18 mouse cellular contexts compared by ENCODE assay signal in genomic region chr5:4868563-4869120, GRCm38 (mm10).
A peak's percentile ranks its signal among the peaks of the same experiment; 100 is the strongest.
DNase-seq lines count a peak whose midpoint lies in the region; ATAC-seq and TF ChIP-seq lines count a peak whose summit lies in the region.
"Had no signal": no experiment of that assay in that cellular context is flagged by ENCODE, and none has a peak within 500 bp of the region (broad histone marks: within the 10 kb centered on the region; RNA-seq: fewer than 3 reads in every experiment).

No protein-coding gene starts in this region.

- DNase-seq in hindbrain, embryonic 11.5 days (ENCODE audit: low spot score), result no peak
- DNase-seq in midbrain, embryonic 10.5 days (ENCODE audit: low spot score), result no peak
- no peak for DNase-seq in midbrain, postnatal 0 days (ENCODE audit: low spot score)
- DNase-seq in frontal cortex, postnatal 10 days (ENCODE audit: low spot score in 2 of 2), result no peak
- DNase-seq in layer of hippocampus, adult 8-10 months (ENCODE audit: low spot score in 2 of 2), result no peak
- DNase-seq: adrenal gland, postnatal 36 days; cerebellum, adult 9-11 months; gastrocnemius, postnatal 36 days; lung, postnatal 10 days; right cerebral cortex, postnatal 4 days; thymus, postnatal 4 days had no signal

- 23% methylated on average over 6 of the region's 6 CpGs for WGBS in hindbrain, embryonic 13.5 days
- WGBS in hindbrain, embryonic 11.5 days, result 27% methylated on average over 6 of the region's 6 CpGs
- 32% methylated on average over 6 of the region's 6 CpGs for WGBS in midbrain, embryonic 10.5 days
- 36% methylated on average over 6 of the region's 6 CpGs for WGBS in midbrain, postnatal 0 days
- WGBS in hindbrain, embryonic 16.5 days, result 27% methylated on average over 6 of the region's 6 CpGs
- 21% methylated on average over 6 of the region's 6 CpGs for WGBS in midbrain, embryonic 16.5 days

- H3K36me3 ChIP-seq in hindbrain, embryonic 13.5 days, result no peaks in the 10 kb centered on the region
- no peaks in the 10 kb centered on the region for H3K36me3 ChIP-seq in hindbrain, embryonic 11.5 days (ENCODE audit: control insufficient read depth, insufficient read depth, low read length)
- no peaks in the 10 kb centered on the region for H3K36me3 ChIP-seq in midbrain, embryonic 10.5 days
- H3K36me3 ChIP-seq in midbrain, postnatal 0 days (ENCODE audit: insufficient read depth, low read length), result no peaks in the 10 kb centered on the region
- H3K36me3 ChIP-seq in hindbrain, embryonic 16.5 days (ENCODE audit: control insufficient read depth, insufficient read depth, low read length), result no peaks in the 10 kb centered on the region
- no peaks in the 10 kb centered on the region for H3K36me3 ChIP-seq in midbrain, embryonic 16.5 days (ENCODE audit: control insufficient read depth, insufficient read depth, low read length)

- H3K9ac ChIP-seq in hindbrain, embryonic 13.5 days, result no peak overlapping the region
- no peak overlapping the region for H3K9ac ChIP-seq in hindbrain, embryonic 11.5 days (ENCODE audit: low read depth, low read length)
- no peak overlapping the region for H3K9ac ChIP-seq in midbrain, postnatal 0 days (replicated peaks; ENCODE audit: low read length, poor library complexity, severe bottlenecking)
- no peak overlapping the region for H3K9ac ChIP-seq in hindbrain, embryonic 16.5 days (ENCODE audit: low read depth, low read length)
- no peak overlapping the region for H3K9ac ChIP-seq in midbrain, embryonic 16.5 days (ENCODE audit: low read depth, low read length)
- H3K9ac ChIP-seq: liver, embryonic 14.5 days had no signal

- no peaks in the 10 kb centered on the region for H3K9me3 ChIP-seq in hindbrain, embryonic 13.5 days
- no peaks in the 10 kb centered on the region for H3K9me3 ChIP-seq in hindbrain, embryonic 11.5 days (ENCODE audit: control insufficient read depth, low read length)
- no peaks in the 10 kb centered on the region for H3K9me3 ChIP-seq in midbrain, embryonic 10.5 days (replicated peaks)
- no peaks in the 10 kb centered on the region for H3K9me3 ChIP-seq in midbrain, postnatal 0 days (ENCODE audit: low read length)
- no peaks in the 10 kb centered on the region for H3K9me3 ChIP-seq in hindbrain, embryonic 16.5 days (ENCODE audit: control insufficient read depth, low read length)
- no peaks in the 10 kb centered on the region for H3K9me3 ChIP-seq in midbrain, embryonic 16.5 days (replicated peaks; ENCODE audit: control insufficient read depth, low read length, poor library complexity, severe bottlenecking)

- no peak overlapping the region for H3K4me2 ChIP-seq in hindbrain, embryonic 13.5 days
- no peak overlapping the region for H3K4me2 ChIP-seq in hindbrain, embryonic 11.5 days (replicated peaks; ENCODE audit: low read depth, low read length)
- H3K4me2 ChIP-seq in midbrain, postnatal 0 days (ENCODE audit: low read depth, low read length, poor library complexity, severe bottlenecking), result no peak overlapping the region
- H3K4me2 ChIP-seq in hindbrain, embryonic 16.5 days (ENCODE audit: low read length), result no peak overlapping the region
- no peak overlapping the region for H3K4me2 ChIP-seq in midbrain, embryonic 16.5 days (ENCODE audit: low read length)

- no peak overlapping the region for H3K4me3 ChIP-seq in hindbrain, embryonic 13.5 days
- no peak overlapping the region for H3K4me3 ChIP-seq in hindbrain, embryonic 11.5 days (ENCODE audit: low read depth, low read length)
- H3K4me3 ChIP-seq in midbrain, embryonic 10.5 days, result no peak overlapping the region
- no peak overlapping the region for H3K4me3 ChIP-seq in midbrain, postnatal 0 days (ENCODE audit: low read depth, low read length)
- H3K4me3 ChIP-seq in hindbrain, embryonic 16.5 days (ENCODE audit: low read length), result no peak overlapping the region
- H3K4me3 ChIP-seq in midbrain, embryonic 16.5 days (ENCODE audit: low read depth, low read length), result no peak overlapping the region
- H3K4me3 ChIP-seq: erythroblast, embryonic 14.5 days; left cerebral cortex, adult 2 months had no signal

- no peak for TF ChIP-seq CTCF in midbrain, postnatal 0 days (IDR thresholded peaks at IDR 0.05)

- peak overlapping the region; percentile 23; the same call in 1 of the 2 replicates for H3K27ac ChIP-seq in hindbrain, embryonic 13.5 days
- H3K27ac ChIP-seq in hindbrain, embryonic 11.5 days (ENCODE audit: low read depth, low read length), result no peak overlapping the region
- peak overlapping the region; percentile 76 for H3K27ac ChIP-seq in midbrain, embryonic 10.5 days (replicated peaks)
- H3K27ac ChIP-seq in midbrain, postnatal 0 days (ENCODE audit: low read depth, low read length), result no peak overlapping the region
- H3K27ac ChIP-seq in hindbrain, embryonic 16.5 days (ENCODE audit: low read depth, low read length), result no peak overlapping the region
- peak overlapping the region; percentile 61 for H3K27ac ChIP-seq in midbrain, embryonic 16.5 days (ENCODE audit: low read length)
- H3K27ac ChIP-seq: left cerebral cortex, adult 2 months; liver, embryonic 14.5 days had no signal

- peaks cover 35% of the 10 kb centered on the region for H3K27me3 ChIP-seq in hindbrain, embryonic 13.5 days
- H3K27me3 ChIP-seq in hindbrain, embryonic 11.5 days (ENCODE audit: control insufficient read depth, insufficient read depth, low read length), result no peaks in the 10 kb centered on the region
- 0 out of 2 replicates have a peak, but pooled peaks cover 6% of the 10 kb centered on the region for H3K27me3 ChIP-seq in midbrain, embryonic 10.5 days (ENCODE audit: low read depth, poor library complexity, severe bottlenecking)
- no peaks in the 10 kb centered on the region for H3K27me3 ChIP-seq in midbrain, postnatal 0 days (ENCODE audit: insufficient read depth, low read length)
- H3K27me3 ChIP-seq in hindbrain, embryonic 16.5 days (replicated peaks; ENCODE audit: control insufficient read depth, insufficient read depth, low read length), result no peaks in the 10 kb centered on the region
- no peaks in the 10 kb centered on the region for H3K27me3 ChIP-seq in midbrain, embryonic 16.5 days (ENCODE audit: control insufficient read depth, insufficient read depth, low read depth, low read length)

- H3K4me1 ChIP-seq in hindbrain, embryonic 13.5 days (replicated peaks), result peaks cover 25% of the 10 kb centered on the region
- H3K4me1 ChIP-seq in hindbrain, embryonic 11.5 days (replicated peaks; ENCODE audit: control insufficient read depth, insufficient read depth, low read length), result peaks cover 10% of the 10 kb centered on the region; the same call in 1 of the 2 replicates
- peaks cover 62% of the 10 kb centered on the region for H3K4me1 ChIP-seq in midbrain, embryonic 10.5 days
- no peaks in the 10 kb centered on the region for H3K4me1 ChIP-seq in midbrain, postnatal 0 days (ENCODE audit: insufficient read depth, low read length)
- peaks cover 6% of the 10 kb centered on the region for H3K4me1 ChIP-seq in hindbrain, embryonic 16.5 days (ENCODE audit: control insufficient read depth, insufficient read depth, low read depth, low read length)
- H3K4me1 ChIP-seq in midbrain, embryonic 16.5 days (ENCODE audit: control insufficient read depth, insufficient read depth, low read length), result peaks cover 14% of the 10 kb centered on the region

- no peak for ATAC-seq in hindbrain, embryonic 13.5 days (ENCODE audit: low FRiP score)
- no peak for ATAC-seq in hindbrain, embryonic 11.5 days (ENCODE audit: low FRiP score)
- no peak for ATAC-seq in midbrain, postnatal 0 days (ENCODE audit: low FRiP score)
- 0 out of 2 replicates have a peak, but pooled peaks have one; percentile 40 for ATAC-seq in hindbrain, embryonic 16.5 days
- 0 out of 2 replicates have a peak, but pooled peaks have one; percentile 12 for ATAC-seq in midbrain, embryonic 16.5 days
- ATAC-seq: activated CD4-positive, CD25-positive, alpha-beta regulatory T cell, adult 4 months had no signal

Comparison
In these comparisons a context has a peak if more than half of its experiments do, and no peak if none do; other contexts are left out.
1. ATAC-seq: peak in hindbrain, embryonic 16.5 days (single experiment) and midbrain, embryonic 16.5 days (single experiment); none in hindbrain, embryonic 13.5 days (single experiment), hindbrain, embryonic 11.5 days (single experiment) and midbrain, postnatal 0 days (single experiment).
2. H3K27ac ChIP-seq: peak in hindbrain, embryonic 13.5 days (single experiment), midbrain, embryonic 10.5 days (single experiment) and midbrain, embryonic 16.5 days (single experiment); none in hindbrain, embryonic 11.5 days (single experiment), midbrain, postnatal 0 days (single experiment) and hindbrain, embryonic 16.5 days (single experiment).